Mouse (Mus musculus): ENCODE measurements at regions not wholly inside any gene's neighbourhood (a gene's known extent, or its start where the extent isn't known, plus 50 kb on each side); places are given as distances from the start of the nearest gene placed in this dataset.

DNA sequence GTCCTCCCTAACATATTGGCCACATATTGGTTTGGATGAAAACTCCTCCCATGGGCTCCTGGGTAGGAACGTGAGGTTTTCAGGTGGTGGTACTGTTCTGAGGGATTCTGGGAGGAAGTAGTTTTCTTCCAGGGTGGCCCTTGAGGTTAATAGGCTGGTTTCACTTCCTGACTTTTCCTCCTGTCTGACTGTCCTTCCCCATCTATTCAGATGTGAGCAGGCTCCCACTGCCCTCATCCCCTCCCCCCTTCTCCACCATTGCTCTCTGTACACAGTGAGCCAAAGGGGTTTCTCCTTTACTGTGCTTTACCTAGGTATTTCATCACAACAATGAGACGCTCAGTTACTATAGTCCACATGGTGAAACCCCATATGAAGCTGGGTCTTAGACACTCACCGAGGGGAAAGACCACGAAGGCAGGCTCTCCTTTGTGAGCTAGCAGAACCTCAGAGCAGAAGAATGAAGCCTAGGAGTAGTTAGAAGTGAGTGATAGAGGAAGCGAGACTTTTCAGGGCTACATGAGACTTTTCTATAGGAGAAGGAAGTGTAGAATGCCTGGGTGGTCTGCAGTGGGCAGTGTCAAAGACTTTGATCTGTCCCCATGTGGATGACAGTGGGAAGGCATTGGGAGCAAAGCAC is 135.3 kb downstream of the Cd83 start:
- Histone ChIP-seq H3K36me3 (no peaks in the 10 kb centered on the region), H3K9me3 (replicated peaks) (no peaks in the 10 kb centered on the region), H3K27ac (replicated peaks) (no peak overlapping the region), H3K4me1 (no peaks in the 10 kb centered on the region), H3K9ac (no peak overlapping the region), H3K4me3 (replicated peaks) (no peak overlapping the region), H3K27me3 (no peaks in the 10 kb centered on the region), H3K4me2 (replicated peaks) (no peak overlapping the region)
- WGBS = 77% methylated on average over 5 of the region's 5 CpGs
- no peak for ATAC-seq (ENCODE audit: insufficient number of reproducible peaks, low FRiP score, low TSS enrichment, low read depth)

- no peaks in the 10 kb centered on the region for H3K9me3 ChIP-seq (replicated peaks)
- ATAC-seq (ENCODE audit: insufficient number of reproducible peaks, low FRiP score, low TSS enrichment, low read depth) = peak; percentile 43; the same call in 1 of the 2 replicates
- no peak overlapping the region for H3K9ac ChIP-seq
- no peaks in the 10 kb centered on the region for H3K27me3 ChIP-seq
- no peak overlapping the region for H3K4me3 ChIP-seq (replicated peaks)
- H3K36me3 ChIP-seq = no peaks in the 10 kb centered on the region
- H3K4me1 ChIP-seq = peaks cover 10% of the 10 kb centered on the region
- 0 out of 2 replicates have a peak overlapping the region, but pooled peaks have one; percentile 8 for H3K27ac ChIP-seq (replicated peaks)
- no peak overlapping the region; the same call in 1 of the 2 replicates for H3K4me2 ChIP-seq (replicated peaks)
- WGBS = 33% methylated on average over 19 of the region's 19 CpGs
Measured at GRCm38 (mm10) chr13:43930081-43930981, 145.8 kb downstream of the Cd83 start.

- H3K4me1 ChIP-seq = peaks cover 10% of the 10 kb centered on the region
- no peak overlapping the region for H3K4me3 ChIP-seq (replicated peaks)
- no peak overlapping the region for H3K27ac ChIP-seq (replicated peaks)
- H3K9me3 ChIP-seq (replicated peaks) = no peaks in the 10 kb centered on the region
- no peaks in the 10 kb centered on the region for H3K27me3 ChIP-seq
- no peak overlapping the region for H3K4me2 ChIP-seq (replicated peaks)
- no peak for ATAC-seq (ENCODE audit: insufficient number of reproducible peaks, low FRiP score, low TSS enrichment, low read depth)
- H3K9ac ChIP-seq = no peak overlapping the region
- 55% methylated on average over 7 of the region's 7 CpGs for WGBS
- no peaks in the 10 kb centered on the region for H3K36me3 ChIP-seq
Measured at GRCm38 (mm10) chr13:43932946-43933345, 148.4 kb downstream of the Cd83 start.

DNA sequence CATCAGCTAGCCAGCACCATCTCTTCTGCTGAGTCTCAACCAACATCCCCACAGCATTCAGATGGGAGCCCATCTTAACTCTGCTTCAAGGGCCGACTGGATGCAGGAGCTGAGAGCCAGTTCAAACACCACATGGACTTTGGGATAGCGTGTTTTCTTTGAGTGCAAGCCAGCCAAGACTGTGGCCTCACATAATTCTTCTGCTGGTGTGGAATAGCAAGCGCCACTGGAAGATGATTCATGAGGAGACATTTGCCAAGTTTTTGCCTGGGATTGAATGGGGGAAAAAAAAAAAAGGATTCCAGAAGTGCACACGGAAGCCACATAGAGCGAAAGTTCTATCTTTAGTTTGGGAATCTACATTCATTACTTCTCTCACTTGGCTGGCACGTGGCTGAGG is 150.7 kb downstream of the Cd83 start:
- 81% methylated on average over 6 of the region's 6 CpGs for WGBS
- Histone ChIP-seq H3K9me3 (replicated peaks) (no peaks in the 10 kb centered on the region), H3K36me3 (no peaks in the 10 kb centered on the region), H3K27me3 (no peaks in the 10 kb centered on the region), H3K4me2 (replicated peaks) (no peak overlapping the region), H3K4me3 (replicated peaks) (no peak overlapping the region), H3K9ac (no peak overlapping the region), H3K4me1 (peaks cover 9% of the 10 kb centered on the region), H3K27ac (replicated peaks) (no peak overlapping the region)
- ATAC-seq (ENCODE audit: insufficient number of reproducible peaks, low FRiP score, low TSS enrichment, low read depth) = no peak

- Histone ChIP-seq H3K9ac (no peak overlapping the region), H3K9me3 (replicated peaks) (no peaks in the 10 kb centered on the region), H3K4me3 (replicated peaks) (no peak overlapping the region), H3K4me1 (no peaks in the 10 kb centered on the region), H3K27me3 (no peaks in the 10 kb centered on the region), H3K4me2 (replicated peaks) (no peak overlapping the region), H3K27ac (replicated peaks) (no peak overlapping the region), H3K36me3 (no peaks in the 10 kb centered on the region)
- ATAC-seq (ENCODE audit: insufficient number of reproducible peaks, low FRiP score, low TSS enrichment, low read depth) = no peak
- WGBS = 32% methylated on average over 4 of the region's 4 CpGs
Measured at GRCm38 (mm10) chr13:43936504-43936903, 151.9 kb downstream of the Cd83 start.

GRCm38 (mm10) chr13:43938611-43939010 is 154.0 kb downstream of the Cd83 start:
- no peak overlapping the region for H3K9ac ChIP-seq
- H3K36me3 ChIP-seq = no peaks in the 10 kb centered on the region
- WGBS = 70% methylated on average over 7 of the region's 7 CpGs
- no peaks in the 10 kb centered on the region for H3K9me3 ChIP-seq (replicated peaks)
- no peak for ATAC-seq (ENCODE audit: insufficient number of reproducible peaks, low FRiP score, low TSS enrichment, low read depth)
- no peak overlapping the region for H3K27ac ChIP-seq (replicated peaks)
- H3K27me3 ChIP-seq = no peaks in the 10 kb centered on the region
- no peaks in the 10 kb centered on the region for H3K4me1 ChIP-seq
- H3K4me2 ChIP-seq (replicated peaks) = no peak overlapping the region
- no peak overlapping the region for H3K4me3 ChIP-seq (replicated peaks)

DNA sequence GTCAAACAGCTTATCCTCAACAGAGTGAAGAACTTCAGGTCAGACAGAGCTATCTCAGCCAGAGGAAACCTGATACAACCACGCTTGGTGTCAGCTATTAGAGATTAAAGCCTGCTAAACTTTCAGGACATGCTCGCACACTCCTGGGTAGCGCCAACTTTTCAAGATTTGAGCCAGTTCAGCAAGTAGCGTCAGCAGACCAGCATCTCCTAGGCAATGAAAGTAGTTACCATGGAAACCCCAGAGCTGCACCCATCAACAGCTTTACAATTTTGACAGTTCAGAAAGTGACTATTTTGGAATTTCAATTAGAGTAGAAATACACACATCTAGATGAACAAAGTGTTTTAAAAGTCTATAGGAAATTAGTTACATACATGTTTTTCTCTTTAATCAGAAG is 154.8 kb downstream of the Cd83 start:
- no peak overlapping the region for H3K9ac ChIP-seq
- 38% methylated on average over 4 of the region's 4 CpGs for WGBS
- H3K4me2 ChIP-seq (replicated peaks) = no peak overlapping the region
- ATAC-seq (ENCODE audit: insufficient number of reproducible peaks, low FRiP score, low TSS enrichment, low read depth) = no peak
- H3K27ac ChIP-seq (replicated peaks) = no peak overlapping the region
- no peaks in the 10 kb centered on the region for H3K36me3 ChIP-seq
- no peaks in the 10 kb centered on the region for H3K4me1 ChIP-seq
- no peak overlapping the region for H3K4me3 ChIP-seq (replicated peaks)
- H3K9me3 ChIP-seq (replicated peaks) = no peaks in the 10 kb centered on the region
- H3K27me3 ChIP-seq = no peaks in the 10 kb centered on the region

GRCm38 (mm10) chr13:43941731-43942130 is 157.2 kb downstream of the Cd83 start:
- no peaks in the 10 kb centered on the region for H3K9me3 ChIP-seq (replicated peaks)
- H3K9ac ChIP-seq = no peak overlapping the region
- ATAC-seq (ENCODE audit: insufficient number of reproducible peaks, low FRiP score, low TSS enrichment, low read depth) = no peak
- no peaks in the 10 kb centered on the region for H3K36me3 ChIP-seq
- no peak overlapping the region for H3K27ac ChIP-seq (replicated peaks)
- H3K4me3 ChIP-seq (replicated peaks) = no peak overlapping the region
- H3K4me2 ChIP-seq (replicated peaks) = no peak overlapping the region
- H3K4me1 ChIP-seq = no peaks in the 10 kb centered on the region
- H3K27me3 ChIP-seq = no peaks in the 10 kb centered on the region
- WGBS = 68% methylated on average over 8 of the region's 8 CpGs

GRCm38 (mm10) chr13:43948606-43949005 is 164.0 kb downstream of the Cd83 start:
- Histone ChIP-seq H3K36me3 (no peaks in the 10 kb centered on the region), H3K27ac (replicated peaks) (no peak overlapping the region), H3K4me3 (replicated peaks) (no peak overlapping the region), H3K4me2 (replicated peaks) (no peak overlapping the region), H3K27me3 (no peaks in the 10 kb centered on the region), H3K4me1 (no peaks in the 10 kb centered on the region), H3K9ac (no peak overlapping the region), H3K9me3 (replicated peaks) (no peaks in the 10 kb centered on the region)
- ATAC-seq (ENCODE audit: insufficient number of reproducible peaks, low FRiP score, low TSS enrichment, low read depth) = no peak
- 75% methylated on average over 3 of the region's 3 CpGs for WGBS

- no peak overlapping the region for H3K9ac ChIP-seq
- WGBS = 74% methylated on average over 15 of the region's 15 CpGs
- no peak overlapping the region for H3K4me2 ChIP-seq (replicated peaks)
- no peaks in the 10 kb centered on the region for H3K9me3 ChIP-seq (replicated peaks)
- H3K36me3 ChIP-seq = no peaks in the 10 kb centered on the region
- ATAC-seq (ENCODE audit: insufficient number of reproducible peaks, low FRiP score, low TSS enrichment, low read depth) = no peak
- no peak overlapping the region for H3K4me3 ChIP-seq (replicated peaks)
- no peaks in the 10 kb centered on the region for H3K27me3 ChIP-seq
- H3K27ac ChIP-seq (replicated peaks) = no peak overlapping the region
- no peaks in the 10 kb centered on the region for H3K4me1 ChIP-seq
Measured at GRCm38 (mm10) chr13:43949740-43950643, 165.4 kb downstream of the Cd83 start.

DNA sequence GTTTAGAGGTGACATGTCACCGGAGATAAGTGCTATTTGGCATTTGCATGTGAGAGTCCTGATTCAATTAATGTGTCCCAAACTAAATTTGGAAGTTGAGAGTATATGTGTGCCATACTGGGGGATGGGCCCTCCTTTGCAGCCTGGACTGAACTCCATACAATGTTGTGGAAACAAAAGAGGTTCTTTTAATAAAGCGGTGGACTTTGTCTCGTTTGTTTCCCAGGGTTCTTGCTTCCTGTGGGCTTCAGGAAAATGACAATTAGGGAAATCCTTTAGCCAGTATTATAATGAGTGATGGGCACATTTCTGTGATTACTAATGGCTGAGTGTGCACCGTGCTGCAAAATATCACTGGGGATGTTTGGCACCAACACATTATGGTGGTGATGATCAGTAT is 167.9 kb downstream of the Cd83 start:
- no peaks in the 10 kb centered on the region for H3K4me1 ChIP-seq
- no peak overlapping the region for H3K9ac ChIP-seq
- H3K9me3 ChIP-seq (replicated peaks) = no peaks in the 10 kb centered on the region
- WGBS = 68% methylated on average over 4 of the region's 4 CpGs
- no peak for ATAC-seq (ENCODE audit: insufficient number of reproducible peaks, low FRiP score, low TSS enrichment, low read depth)
- H3K27ac ChIP-seq (replicated peaks) = no peak overlapping the region
- no peak overlapping the region for H3K4me3 ChIP-seq (replicated peaks)
- H3K27me3 ChIP-seq = no peaks in the 10 kb centered on the region
- H3K4me2 ChIP-seq (replicated peaks) = no peak overlapping the region
- H3K36me3 ChIP-seq = no peaks in the 10 kb centered on the region

Data from embryonic facial prominence, embryonic 15.5 days (tissue).